Mouse (Mus musculus) cerebellum, adult (tissue): ENCODE data around the gene Vmn2r31.
"Not testable (repeated sequence)": the region's sequence is repeated elsewhere in the genome, so short reads cannot be mapped to it uniquely, and the experiment has no call there.

ENCODE experiments used
- ATAC-seq: cut with Nextera tagmentation; 2 replicates; pipeline ENCODE4 v1.9.2; 2017; ENCODE audit warnings: mild to moderate bottlenecking, moderate library complexity, mixed read lengths; ENCODE audit not compliant: insufficient number of reproducible peaks, low FRiP score, low TSS enrichment

Vmn2r31 gene

GRCm38 (mm10) chr7:7399603-7400002, at the start of gene Vmn2r31:
Gene Vmn2r31 (minus strand): TSS chr7:7399703.
- ATAC-seq, result not testable (repeated sequence)

DNA sequence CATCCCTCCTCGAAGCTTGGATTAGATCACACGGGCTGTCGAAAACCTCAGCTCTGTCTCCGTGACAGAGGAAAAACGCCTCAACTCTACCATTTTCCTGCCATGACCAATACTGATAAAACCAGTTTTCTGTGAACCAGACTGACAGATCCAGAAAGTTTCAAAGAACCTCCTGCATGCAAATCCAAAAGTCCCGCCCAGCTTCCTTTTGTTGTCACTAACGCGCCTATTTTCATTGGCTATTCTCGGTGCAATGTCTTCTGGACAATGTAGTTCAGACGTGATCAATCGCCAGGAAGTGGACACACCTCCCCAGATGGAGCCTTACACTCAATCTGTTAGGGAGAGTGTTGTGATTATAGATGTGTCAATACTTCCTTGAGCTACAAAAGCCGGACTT, 25.1 kb downstream of the Vmn2r31 start, which contains the start of gene Gm45783:
TSS of gene Gm45783 (minus strand) at position 143 of the 400 bp plus-strand sequence.
- ATAC-seq, result not testable (repeated sequence)

DNA sequence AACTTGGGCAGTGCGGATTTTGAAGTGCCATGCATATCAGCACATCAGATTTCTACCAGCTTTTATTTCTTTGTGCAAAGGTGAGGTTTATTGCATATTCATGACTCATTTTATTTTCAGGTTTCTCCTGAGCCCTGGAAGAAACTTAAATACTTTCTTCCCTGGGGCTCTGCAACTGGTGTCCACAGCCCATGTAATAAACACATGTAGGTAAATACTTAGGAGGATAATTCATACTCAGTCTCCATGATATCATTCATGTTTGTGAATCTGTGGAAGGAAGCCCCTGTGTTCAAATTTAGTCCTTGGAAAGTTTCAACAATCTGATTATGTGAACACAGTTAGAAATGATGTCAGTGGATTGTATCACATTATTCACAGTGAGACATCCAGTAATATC, 62.0 kb downstream of the Vmn2r31 start, which contains the start of gene Vmn2r30:
TSS of gene Vmn2r30 (minus strand) at position 101 of the 400 bp plus-strand sequence.
- not testable (repeated sequence) for ATAC-seq
